Mouse (Mus musculus): Measurements from ENCODE around the gene Nfxl1. TPM values are rescaled to one million over a fixed set of nuclear protein-coding genes. Genes with fewer than 3 reads are reported as not detected.

Gene Nfxl1
- polyA plus RNA-seq, 1 experiment: 0.24 TPM

GRCm38 (mm10) chr5:72471746-72472145, 87.7 kb downstream of the Nfxl1 start:
- Histone ChIP-seq H3K4me1 (ENCODE audit: control insufficient read depth) (no peaks in the 10 kb centered on the region), H3K36me3 (ENCODE audit: control insufficient read depth) (no peaks in the 10 kb centered on the region), H3K27me3 (ENCODE audit: control insufficient read depth) (no peaks in the 10 kb centered on the region), H3K4me3 (replicated peaks) (no peak overlapping the region), H3K9me3 (ENCODE audit: control insufficient read depth, low read length) (no peaks in the 10 kb centered on the region)
- TF ChIP-seq GATA1 (IDR thresholded peaks at IDR 0.05; ENCODE audit: low read length) (no peak), TAL1 (IDR thresholded peaks at IDR 0.05; ENCODE audit: low read length) (no peak)

GRCm38 (mm10) chr5:72464932-72465331, 94.6 kb downstream of the Nfxl1 start:
- H3K36me3 ChIP-seq (ENCODE audit: control insufficient read depth): no peaks in the 10 kb centered on the region
- no peaks in the 10 kb centered on the region for H3K27me3 ChIP-seq (ENCODE audit: control insufficient read depth)
- TF ChIP-seq GATA1 (IDR thresholded peaks at IDR 0.05; ENCODE audit: low read length): no peak
- TF ChIP-seq TAL1 (IDR thresholded peaks at IDR 0.05; ENCODE audit: low read length): no peak
- no peaks in the 10 kb centered on the region for H3K4me1 ChIP-seq (ENCODE audit: control insufficient read depth)
- H3K4me3 ChIP-seq (replicated peaks): no peak overlapping the region
- no peaks in the 10 kb centered on the region for H3K9me3 ChIP-seq (ENCODE audit: control insufficient read depth, low read length)

Other genes starting within 250 kb of the Nfxl1 start
- gene Corin, start 55.2 kb downstream of the Nfxl1 start, polyA plus RNA-seq (2012): not detected in 2 replicates
- not detected in 2 replicates for gene Zar1, start 21.6 kb upstream of the Nfxl1 start, polyA plus RNA-seq (2012)
- not detected in 2 replicates for gene Gm5868, start 27.9 kb upstream of the Nfxl1 start, polyA plus RNA-seq (2012)
- not detected in 2 replicates for gene Cnga1, start 84.6 kb upstream of the Nfxl1 start, polyA plus RNA-seq (2012)
- 0.01 TPM in 1 of 2 replicates, not detected in the other for gene Nipal1, start 88.1 kb upstream of the Nfxl1 start, polyA plus RNA-seq (2012)
- not detected in 2 replicates for gene Txk, start 193.1 kb upstream of the Nfxl1 start, polyA plus RNA-seq (2012)

All from erythroblast, embryonic 14.5 days (primary cell).